Mouse (Mus musculus) bone marrow, adult 2 months (tissue): ENCODE measurements around the gene Tdrd5.

ENCODE experiments used
- CTCF ChIP-seq: fragments of 200-500 bp; IDR thresholded peaks from 2 replicates; pipeline ENCODE4 v1.5.1; 2011; ENCODE audit warnings: low read length, control low read depth; ENCODE audit not compliant: control insufficient read depth, insufficient read depth
- POLR2A ChIP-seq: fragments of 200-500 bp; IDR thresholded peaks from 2 replicates; pipeline ENCODE4 v1.6.1; 2011; ENCODE audit warnings: low read depth, mild to moderate bottlenecking, control low read depth, low read length, borderline replicate concordance; ENCODE audit not compliant: control insufficient read depth

- TF ChIP-seq POLR2A = no peak
- no peak for TF ChIP-seq CTCF
Observed at GRCm38 (mm10) chr1:156280131-156280530, 23.3 kb downstream of the Tdrd5 start.
